Mouse (Mus musculus) gastrocnemius, postnatal 36 days (tissue): Measurements from ENCODE around the gene Fshr. TPM values are rescaled to one million over a fixed set of nuclear protein-coding genes. Genes with fewer than 3 reads are reported as not detected.

Experiments
- DNase-seq, 2 experiments: peaks; one replicate each; pipeline ENCODE4 v3.0.0; 2022
- intact Hi-C: fragments of 180-260 bp; cut with DNase I; formaldehyde crosslinking; loops from one replicate; pipeline ENCODE4 v1.15.1; 2025
- total RNA-seq, 2 experiments: library from RNA; stranded (reverse); gene quantifications; 2 replicates each; pipeline ENCODE4 v1.2.3; 2021

The Fshr gene
- total RNA-seq, 2 experiments from 2014 or later: not detected

DNA sequence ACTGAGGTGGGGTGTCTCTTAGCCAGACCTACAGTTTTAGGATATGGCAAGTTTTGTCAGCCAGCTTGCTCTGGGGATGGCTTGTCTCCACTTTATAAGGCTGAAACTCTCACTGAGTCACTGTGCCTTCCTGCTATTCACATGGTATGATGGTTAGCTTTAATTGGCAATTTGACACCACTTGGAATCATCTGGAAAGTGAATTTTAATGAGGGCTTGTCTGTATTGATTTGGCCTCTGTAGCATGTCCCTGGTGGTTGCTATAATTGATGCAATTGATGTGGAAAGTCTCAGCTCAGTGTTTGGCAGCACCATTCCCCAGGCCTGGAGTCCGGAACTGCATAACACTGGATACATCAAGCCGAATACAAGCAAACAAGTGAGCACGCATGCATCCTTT is 164.4 kb downstream of the Fshr start:
- intact Hi-C loops: no loop called here
- no peak for DNase-seq

- intact Hi-C loops: no loop called here
- DNase-seq: no peak
Measured at GRCm38 (mm10) chr17:89034627-89035026, 165.8 kb downstream of the Fshr start.

DNA sequence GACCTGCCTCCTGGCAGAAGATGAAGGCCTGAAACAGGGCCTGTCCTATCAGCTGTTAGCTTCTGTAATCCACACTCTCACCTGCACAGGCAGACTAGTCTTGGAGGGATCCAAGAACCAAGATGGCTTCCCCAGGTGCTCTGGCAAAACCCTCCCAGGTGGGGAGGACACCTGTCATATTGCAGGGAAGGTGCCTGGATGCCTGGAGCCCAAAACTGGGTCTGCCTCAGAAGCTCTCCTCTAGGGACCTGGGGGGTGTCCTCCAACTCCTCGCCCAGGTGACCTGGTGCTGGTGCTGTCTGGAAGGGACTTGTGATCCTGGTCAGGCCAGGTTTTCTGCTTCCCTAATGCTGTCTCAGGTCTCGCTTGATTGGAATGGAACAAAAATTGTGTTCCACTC is 167.5 kb downstream of the Fshr start:
- intact Hi-C loops: no loop called here
- no peak for DNase-seq

- intact Hi-C loops: no loop called here
- no peak for DNase-seq
Measured at GRCm38 (mm10) chr17:89019518-89019917, 181.0 kb downstream of the Fshr start.

DNA sequence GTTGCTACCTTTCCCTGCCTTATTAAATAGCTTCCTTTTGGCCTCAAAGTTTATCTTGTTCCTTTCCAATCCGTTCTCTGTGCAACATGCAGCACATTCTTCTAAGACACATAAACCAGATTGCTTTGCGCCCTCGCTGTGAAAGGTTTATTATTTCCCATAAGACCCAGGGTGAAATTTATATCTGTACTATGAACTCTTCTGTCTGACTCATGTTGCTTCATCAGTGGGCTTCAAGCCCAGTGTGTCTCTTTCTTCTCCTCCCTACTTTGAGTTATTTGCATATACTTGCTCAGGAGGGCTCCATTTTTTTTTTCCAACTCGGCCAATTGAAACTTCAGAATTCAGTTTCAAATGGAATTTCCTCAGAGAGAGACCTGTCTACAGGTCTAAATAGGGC is 183.5 kb downstream of the Fshr start:
- DNase-seq: no peak
- intact Hi-C loops: no loop called here

- DNase-seq: no peak
- intact Hi-C loops: no loop called here
Measured at GRCm38 (mm10) chr17:89013691-89014090, 186.8 kb downstream of the Fshr start.

DNA sequence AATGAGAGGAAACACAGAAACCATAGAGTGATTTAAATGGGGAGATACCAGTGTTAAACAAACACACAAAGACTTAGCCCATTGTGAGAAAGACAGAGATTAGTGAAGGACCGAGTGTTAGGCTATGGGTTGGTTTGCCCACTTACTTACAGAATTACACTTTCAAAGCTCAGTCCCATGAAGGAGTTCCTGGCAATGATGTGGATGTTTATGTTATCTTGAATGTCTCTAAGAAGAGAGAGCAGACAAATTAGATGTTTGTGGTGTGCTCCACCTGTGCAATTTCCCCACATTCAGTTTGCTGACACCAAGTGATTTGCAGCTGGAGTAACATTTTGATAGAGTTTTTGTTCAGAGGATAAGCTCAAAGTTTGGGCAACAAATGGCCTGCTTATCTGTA is 191.4 kb downstream of the Fshr start:
- no peak for DNase-seq
- intact Hi-C loops: no loop called here

GRCm38 (mm10) chr17:89008680-89009079 is 191.8 kb downstream of the Fshr start:
- intact Hi-C loops: no loop called here
- DNase-seq: no peak

DNA sequence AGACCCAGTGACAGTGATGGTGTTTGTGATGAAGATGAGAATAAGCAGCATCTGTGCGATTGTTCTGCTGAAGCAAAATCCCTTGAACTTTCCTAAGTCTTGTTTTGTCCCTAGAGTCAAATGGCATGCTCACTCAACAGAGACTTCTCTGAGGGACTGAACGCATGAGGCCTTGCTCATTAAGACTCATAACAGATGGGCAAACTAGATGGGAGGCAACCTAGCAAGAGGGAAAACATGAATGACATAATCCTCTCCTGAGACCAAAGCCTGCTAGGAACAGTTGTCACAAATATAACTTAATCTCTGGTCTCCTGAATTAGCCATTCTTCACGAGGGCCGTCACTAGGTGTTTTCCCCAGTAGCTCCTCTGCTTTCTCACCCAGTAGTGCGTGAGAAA is 194.5 kb downstream of the Fshr start:
- DNase-seq: no peak
- intact Hi-C loops: no loop called here

GRCm38 (mm10) chr17:88999907-89000306 is 200.6 kb downstream of the Fshr start:
- intact Hi-C loops: no loop called here
- DNase-seq: no peak

DNA sequence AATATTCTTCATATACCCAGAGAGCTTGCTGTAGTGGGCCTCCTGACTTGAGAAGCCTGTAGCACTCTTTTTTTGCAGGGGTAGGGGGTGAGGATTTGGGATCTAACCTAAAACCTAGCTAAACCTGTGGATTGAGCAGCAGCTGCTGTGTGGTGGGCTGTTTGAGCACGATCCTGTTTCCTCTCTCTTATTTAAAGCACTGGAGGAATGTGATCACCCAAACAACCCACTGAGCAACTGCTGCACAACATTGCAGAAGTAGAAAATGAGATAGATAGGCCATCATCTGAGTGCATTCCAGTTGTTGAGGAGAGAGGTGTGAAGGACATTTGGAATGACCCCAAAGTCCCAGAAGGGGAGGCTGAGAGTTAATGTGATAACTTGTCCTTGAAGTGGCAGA is 202.2 kb downstream of the Fshr start:
- intact Hi-C loops: no loop called here

GRCm38 (mm10) chr17:88991238-88991637 is 209.2 kb downstream of the Fshr start:
- intact Hi-C loops: no loop called here
- DNase-seq: no peak

More for the DNA sequence above, 202.2 kb downstream of the Fshr start:
- DNase-seq: no peak

DNA sequence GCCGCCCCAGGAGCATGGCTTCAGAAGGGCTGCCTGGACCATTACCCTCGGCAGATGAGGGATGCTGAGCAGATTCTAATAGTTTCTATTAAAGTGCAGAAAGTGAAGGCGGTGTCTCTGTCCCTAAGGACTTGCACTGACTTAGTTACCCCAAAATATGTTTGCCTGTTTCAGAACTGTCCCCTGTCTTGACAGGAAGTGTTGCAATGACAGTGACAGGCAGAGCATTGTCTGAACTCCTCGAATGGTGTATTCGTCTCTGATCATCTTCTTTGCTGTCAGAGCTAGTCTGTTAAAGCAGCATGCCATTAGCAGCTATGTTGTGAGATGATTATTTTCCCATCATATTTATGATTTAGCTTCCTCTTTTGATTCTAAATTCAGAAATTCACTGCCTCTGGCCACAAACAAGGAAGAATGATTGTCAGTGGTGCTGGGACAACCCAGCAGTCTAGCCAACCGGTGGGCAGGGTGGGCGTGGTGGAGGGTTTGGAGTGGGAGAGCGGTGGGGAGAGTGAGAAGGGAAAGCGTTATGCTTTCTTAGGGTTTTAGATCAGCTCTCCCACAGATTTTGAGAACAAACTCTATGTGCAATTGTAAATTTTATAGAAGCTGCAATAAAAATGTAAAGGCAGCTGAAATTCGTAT is 219.6 kb downstream of the Fshr start:
- DNase-seq: no peak
- intact Hi-C loops: no loop called here

DNA sequence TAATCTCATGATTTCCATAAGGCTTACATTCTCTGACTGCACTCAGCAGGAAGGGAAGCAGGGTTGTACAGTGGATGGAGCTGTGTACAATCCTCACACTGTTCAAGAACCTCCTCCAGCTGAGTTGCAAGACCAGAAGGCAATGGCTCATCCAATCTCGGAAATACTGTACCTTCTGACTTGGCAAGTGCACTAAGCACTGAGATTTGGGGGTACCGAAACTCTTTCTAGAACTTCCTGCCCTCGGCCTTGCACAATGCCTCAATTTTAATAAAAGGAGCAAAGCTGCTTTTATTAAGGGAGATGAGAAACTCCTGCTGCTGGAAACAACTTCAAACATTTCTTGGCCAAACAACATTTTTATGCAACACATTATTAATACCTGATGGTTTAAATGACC is 225.9 kb downstream of the Fshr start:
- no peak for DNase-seq

DNA sequence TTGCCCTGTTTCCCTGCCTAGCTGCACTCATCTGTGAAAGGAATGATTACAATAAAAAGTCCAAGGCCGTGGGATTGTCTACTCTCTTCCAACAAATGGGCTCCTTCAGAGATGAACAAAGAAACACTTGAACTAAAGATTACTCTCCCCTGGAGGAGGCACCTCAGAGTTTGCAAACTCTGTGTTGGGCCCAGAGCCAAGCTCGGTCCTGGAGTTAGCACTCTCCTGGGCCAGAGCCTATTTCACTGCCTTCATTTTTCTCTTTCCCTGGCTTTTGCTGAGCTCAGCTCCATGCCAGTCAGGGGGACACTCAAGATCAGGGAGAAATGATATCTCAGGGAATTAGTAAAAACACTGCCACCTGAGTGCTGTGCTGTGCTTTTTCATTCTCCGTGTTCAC is 234.4 kb downstream of the Fshr start:
- intact Hi-C loops: no loop called here
- DNase-seq: no peak

More for the DNA sequence above, 225.9 kb downstream of the Fshr start:
- intact Hi-C loops: no loop called here

DNA sequence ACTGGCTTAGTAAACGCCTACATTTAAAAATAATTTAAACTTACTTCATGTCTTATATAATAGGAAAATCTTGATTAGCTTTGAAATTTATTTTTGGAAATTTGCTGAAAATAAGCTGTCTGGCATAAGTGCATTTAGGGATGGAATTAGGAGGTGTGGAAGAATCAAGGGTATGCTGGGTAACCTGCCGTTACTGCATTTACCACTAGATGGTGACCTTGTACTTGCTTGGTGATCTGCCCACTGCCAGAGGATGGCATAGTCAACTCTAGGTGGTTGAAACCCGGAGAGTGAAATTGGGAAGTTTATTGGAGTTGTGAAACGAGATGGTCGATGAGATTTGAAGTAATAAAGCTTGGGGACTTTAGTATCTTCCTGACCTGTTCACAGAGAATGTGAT is 246.5 kb downstream of the Fshr start:
- intact Hi-C loops: no loop called here
- no peak for DNase-seq

- intact Hi-C loops: no loop called here
- no peak for DNase-seq
Measured at GRCm38 (mm10) chr17:88938153-88938681, 262.3 kb downstream of the Fshr start.

- intact Hi-C loops: no loop called here
- no peak for DNase-seq
Measured at GRCm38 (mm10) chr17:88937341-88938152, 262.9 kb downstream of the Fshr start.

GRCm38 (mm10) chr17:88936941-88937340 is 263.5 kb downstream of the Fshr start:
- intact Hi-C loops: no loop called here
- DNase-seq: no peak
